Comparison of ENCODE assay signal across 10 mouse cellular contexts in genomic region chr11:97742591-97742990, GRCm38 (mm10). TPM values are rescaled to one million over a fixed set of nuclear protein-coding genes. Genes with fewer than 3 reads are reported as not detected.
DNase-seq lines count a peak whose midpoint lies in the region; ATAC-seq and TF ChIP-seq lines count a peak whose summit lies in the region.
"Had no signal": no experiment of that assay in that cellular context is flagged by ENCODE, and none has a peak within 500 bp of the region (broad histone marks: within the 10 kb centered on the region; RNA-seq: fewer than 3 reads in every experiment).

No protein-coding gene starts in this region.

- H3K27me3 ChIP-seq in kidney, embryonic 16.5 days (ENCODE audit: insufficient read depth, low read length), result no peaks in the 10 kb centered on the region
- no peaks in the 10 kb centered on the region for H3K27me3 ChIP-seq in hindbrain, embryonic 13.5 days
- H3K27me3 ChIP-seq in midbrain, embryonic 15.5 days (replicated peaks), result no peaks in the 10 kb centered on the region

- H3K4me2 ChIP-seq in kidney, embryonic 16.5 days (replicated peaks; ENCODE audit: low read depth, low read length), result peak overlapping the region; percentile 87
- H3K4me2 ChIP-seq in hindbrain, embryonic 13.5 days, result peak overlapping the region; percentile 79
- peak overlapping the region; percentile 63 for H3K4me2 ChIP-seq in midbrain, embryonic 15.5 days

- H3K9me3 ChIP-seq in kidney, embryonic 16.5 days (ENCODE audit: low read length), result no peaks in the 10 kb centered on the region
- H3K9me3 ChIP-seq in hindbrain, embryonic 13.5 days, result no peaks in the 10 kb centered on the region
- no peaks in the 10 kb centered on the region for H3K9me3 ChIP-seq in midbrain, embryonic 15.5 days

- TF ChIP-seq POLR2A in brain, embryonic 14.5 days (IDR thresholded peaks at IDR 0.05; ENCODE audit: borderline replicate concordance, extremely low read depth, insufficient read depth, insufficient read length, poor library complexity, severe bottlenecking), result no peak

- H3K9ac ChIP-seq in kidney, embryonic 16.5 days (replicated peaks; ENCODE audit: low read length), result peak overlapping the region; percentile 88; the same call in 1 of the 2 replicates
- peak overlapping the region; percentile 89 for H3K9ac ChIP-seq in hindbrain, embryonic 13.5 days
- peak overlapping the region; percentile 78; the same call in 1 of the 2 replicates for H3K9ac ChIP-seq in midbrain, embryonic 15.5 days

- peaks cover 37% of the 10 kb centered on the region for H3K4me1 ChIP-seq in kidney, embryonic 16.5 days (ENCODE audit: insufficient read depth, low read length)
- H3K4me1 ChIP-seq in hindbrain, embryonic 13.5 days (replicated peaks), result peaks cover 38% of the 10 kb centered on the region
- peaks cover 30% of the 10 kb centered on the region for H3K4me1 ChIP-seq in midbrain, embryonic 15.5 days

- H3K36me3 ChIP-seq in kidney, embryonic 16.5 days (ENCODE audit: insufficient read depth, low read length), result peaks cover 7% of the 10 kb centered on the region; the same call in 1 of the 2 replicates
- peaks cover 21% of the 10 kb centered on the region for H3K36me3 ChIP-seq in hindbrain, embryonic 13.5 days
- peaks cover 2% of the 10 kb centered on the region; the same call in 1 of the 2 replicates for H3K36me3 ChIP-seq in midbrain, embryonic 15.5 days (replicated peaks)

- ATAC-seq in kidney, embryonic 16.5 days (ENCODE audit: low FRiP score, low TSS enrichment), result no peak
- ATAC-seq in hindbrain, embryonic 13.5 days (ENCODE audit: low FRiP score), result no peak
- no peak for ATAC-seq in midbrain, embryonic 15.5 days (replicated peaks)
- ATAC-seq: inflammation-experienced regulatory T-cells, adult 6 months had no signal

- DNase-seq in kidney, adult 11 months, result no peak
- peak; percentile 8 for DNase-seq in brain, embryonic 14.5 days (ENCODE audit: low read depth)
- no peak for DNase-seq in cerebellum, adult 18-20 months
- DNase-seq in testis, postnatal 14 days (ENCODE audit: low spot score), result no peak
- no peak for DNase-seq in layer of hippocampus, adult 8-10 months (ENCODE audit: low spot score in 2 of 2)
- DNase-seq: cerebellum, adult 9-11 months had no signal

- no peak overlapping the region for H3K27ac ChIP-seq in kidney, embryonic 16.5 days (ENCODE audit: low read length)
- H3K27ac ChIP-seq in hindbrain, embryonic 13.5 days, result no peak overlapping the region
- H3K27ac ChIP-seq in midbrain, embryonic 15.5 days, result no peak overlapping the region

- no peak for TF ChIP-seq CTCF in brain, embryonic 14.5 days (IDR thresholded peaks at IDR 0.05; ENCODE audit: borderline replicate concordance, extremely low read depth, insufficient read depth, insufficient read length)

- WGBS in kidney, embryonic 16.5 days, result 77% methylated on average over 9 of the region's 9 CpGs
- WGBS in hindbrain, embryonic 13.5 days, result 81% methylated on average over 9 of the region's 9 CpGs
- 70% methylated on average over 9 of the region's 9 CpGs for WGBS in midbrain, embryonic 15.5 days

- no peak overlapping the region for H3K4me3 ChIP-seq in kidney, embryonic 16.5 days (ENCODE audit: low read length)
- peak overlapping the region; percentile 78 for H3K4me3 ChIP-seq in hindbrain, embryonic 13.5 days
- peak overlapping the region; percentile 89 for H3K4me3 ChIP-seq in midbrain, embryonic 15.5 days

RNA-seq across cellular contexts. Expression of gene Pip4k2b, which starts 1.9 kb away (rescaled TPM):
- 1.7 and 1.8 TPM in 2 replicates for polyA plus RNA-seq in kidney, embryonic 16.5 days (2015; fragmentation: Nextera tagmentation; extraction: Ambion mirVana)
- 68.5 and 92.5 TPM in 2 replicates for polyA plus RNA-seq in brain, embryonic 14.5 days (2012; rRNA removed)
- 4.3 and 4.7 TPM in 2 replicates for polyA plus RNA-seq in hindbrain, embryonic 13.5 days (2015; fragmentation: Nextera tagmentation; extraction: Ambion mirVana)
- polyA plus RNA-seq in midbrain, embryonic 15.5 days (2015; fragmentation: Nextera tagmentation; extraction: Ambion mirVana), result 4.3 and 4.9 TPM in 2 replicates
- 100 to 1,000 TPM in 3 of 4 experiments, 10 to 100 TPM in 1; 97.5 to 127 (median 109) TPM for total RNA-seq in layer of hippocampus, adult 8-10 months (2022)

RNA-seq across cellular contexts. Expression of gene Cwc25, which starts 23.8 kb away (rescaled TPM):
- 15.1 and 18.4 TPM in 2 replicates for polyA plus RNA-seq in kidney, embryonic 16.5 days (2015; fragmentation: Nextera tagmentation; extraction: Ambion mirVana)
- 19.7 and 21.2 TPM in 2 replicates for polyA plus RNA-seq in brain, embryonic 14.5 days (2012; rRNA removed)
- polyA plus RNA-seq in hindbrain, embryonic 13.5 days (2015; fragmentation: Nextera tagmentation; extraction: Ambion mirVana), result 17.6 and 18.3 TPM in 2 replicates
- polyA plus RNA-seq in midbrain, embryonic 15.5 days (2015; fragmentation: Nextera tagmentation; extraction: Ambion mirVana), result 16.2 and 17.6 TPM in 2 replicates
- total RNA-seq in layer of hippocampus, adult 8-10 months (2022), result 10 to 100 TPM; 18.6 to 22.2 (median 20.6) TPM

RNA-seq across cellular contexts. Expression of gene 1700001P01Rik, which starts 33.1 kb away (rescaled TPM):
- 0.27 and 0.31 TPM in 2 replicates for polyA plus RNA-seq in kidney, embryonic 16.5 days (2015; fragmentation: Nextera tagmentation; extraction: Ambion mirVana)
- 0.46 and 0.69 TPM in 2 replicates for polyA plus RNA-seq in brain, embryonic 14.5 days (2012; rRNA removed)
- polyA plus RNA-seq in hindbrain, embryonic 13.5 days (2015; fragmentation: Nextera tagmentation; extraction: Ambion mirVana), result 0.68 and 0.79 TPM in 2 replicates
- 0.50 and 1.1 TPM in 2 replicates for polyA plus RNA-seq in midbrain, embryonic 15.5 days (2015; fragmentation: Nextera tagmentation; extraction: Ambion mirVana)
- 1 to 10 TPM in 1 of 4 experiments, under 1 TPM in 2, not detected in 1; 0.93 to 1.4 (median 0.98) TPM for total RNA-seq in layer of hippocampus, adult 8-10 months (2022)

RNA-seq across cellular contexts. Expression of gene Psmb3, which starts 39.4 kb away (rescaled TPM):
- polyA plus RNA-seq in kidney, embryonic 16.5 days (2015; fragmentation: Nextera tagmentation; extraction: Ambion mirVana), result 478 and 503 TPM in 2 replicates
- 356 and 525 TPM in 2 replicates for polyA plus RNA-seq in brain, embryonic 14.5 days (2012; rRNA removed)
- 476 and 483 TPM in 2 replicates for polyA plus RNA-seq in hindbrain, embryonic 13.5 days (2015; fragmentation: Nextera tagmentation; extraction: Ambion mirVana)
- polyA plus RNA-seq in midbrain, embryonic 15.5 days (2015; fragmentation: Nextera tagmentation; extraction: Ambion mirVana), result 421 and 431 TPM in 2 replicates
- 100 to 1,000 TPM; 121 to 145 (median 133) TPM for total RNA-seq in layer of hippocampus, adult 8-10 months (2022)

RNA-seq across cellular contexts. Expression of gene Rpl23, which starts 39.6 kb away (rescaled TPM):
- polyA plus RNA-seq in kidney, embryonic 16.5 days (2015; fragmentation: Nextera tagmentation; extraction: Ambion mirVana), result 428 and 460 TPM in 2 replicates
- 396 and 444 TPM in 2 replicates for polyA plus RNA-seq in brain, embryonic 14.5 days (2012; rRNA removed)
- 369 and 380 TPM in 2 replicates for polyA plus RNA-seq in hindbrain, embryonic 13.5 days (2015; fragmentation: Nextera tagmentation; extraction: Ambion mirVana)
- polyA plus RNA-seq in midbrain, embryonic 15.5 days (2015; fragmentation: Nextera tagmentation; extraction: Ambion mirVana), result 259 and 277 TPM in 2 replicates
- total RNA-seq in layer of hippocampus, adult 8-10 months (2022), result 100 to 1,000 TPM; 304 to 481 (median 389) TPM

Comparison
In these comparisons a context has a peak if more than half of its experiments do, and no peak if none do; other contexts are left out.
1. RNA of gene Pip4k2b, which starts 1.9 kb away (polyA plus RNA-seq): 68.5 to 92.5 TPM in brain, embryonic 14.5 days; 4.3 to 4.9 TPM in midbrain, embryonic 15.5 days, 4.3 to 4.7 TPM in hindbrain, embryonic 13.5 days and 1.7 to 1.8 TPM in kidney, embryonic 16.5 days; every median in the first group is over 10 times any median in the second.
2. Peak in every context shown above with its lines, with median percentiles within 50 percentile points of each other: H3K4me2 ChIP-seq and H3K9ac ChIP-seq.